Mouse (Mus musculus) cerebellum, adult 2 months (tissue): ENCODE measurements around the gene Rora.

Experiments
- CTCF ChIP-seq: fragments of 200-500 bp; IDR thresholded peaks from 2 replicates; pipeline ENCODE4 v1.5.1; 2011; ENCODE audit warnings: low read depth, mild to moderate bottlenecking, control low read depth, low read length, moderate library complexity, borderline replicate concordance; ENCODE audit not compliant: insufficient read depth
- POLR2A ChIP-seq: fragments of 200-500 bp; IDR thresholded peaks from 2 replicates; pipeline ENCODE4 v1.6.1; 2011; ENCODE audit warnings: low read length, control low read depth, borderline replicate concordance; ENCODE audit not compliant: insufficient read depth

GRCm38 (mm10) chr9:68972277-68972676, 318.7 kb downstream of the Rora start:
- TF ChIP-seq POLR2A (no peak), CTCF (no peak)
